Mouse (Mus musculus) olfactory bulb, adult 2 months (tissue): Measurements from ENCODE around the gene Zfp646.

Experiments used
- CTCF ChIP-seq: fragments of 200-500 bp; IDR thresholded peaks from 2 replicates; pipeline ENCODE4 v1.5.1; 2012; ENCODE audit warnings: low read depth, mild to moderate bottlenecking, low read length, moderate library complexity; ENCODE audit not compliant: insufficient read depth
- POLR2A ChIP-seq: fragments of 200-500 bp; IDR thresholded peaks from 2 replicates; pipeline ENCODE4 v1.6.1; 2012; ENCODE audit warnings: mild to moderate bottlenecking, low read depth, low read length, moderate library complexity; ENCODE audit not compliant: insufficient read depth

DNA sequence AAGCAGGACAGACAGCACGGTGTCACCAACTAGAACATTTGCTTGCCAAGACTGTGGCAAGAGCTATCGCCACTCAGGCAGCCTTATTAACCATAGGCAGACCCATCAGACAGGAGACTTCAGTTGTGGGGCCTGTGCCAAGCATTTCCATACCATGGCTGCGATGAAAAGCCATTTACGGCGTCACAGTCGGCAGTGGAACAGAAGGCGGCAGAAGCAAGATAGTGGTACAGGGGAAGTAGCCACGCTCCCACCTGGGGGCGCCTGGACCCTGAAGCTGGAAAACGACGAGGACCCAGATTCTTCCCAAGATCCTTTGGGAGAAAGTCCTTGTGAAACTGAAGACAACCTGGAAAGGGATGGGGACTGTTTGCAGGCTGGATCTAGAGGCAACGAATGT is 4.4 kb downstream of the Zfp646 start:
- TF ChIP-seq CTCF (no peak), POLR2A (no peak)
